Mouse (Mus musculus) hindbrain, embryonic 16.5 days (tissue): Measurements from ENCODE around the gene Pla2g15. TPM values are rescaled to one million over a fixed set of nuclear protein-coding genes. Genes with fewer than 3 reads are reported as not detected.
A peak's percentile ranks its signal among the peaks of the same experiment; 100 is the strongest.

Experiments
- ATAC-seq: fragments of 200-750 bp; cut with Nextera tagmentation; 2 replicates; pipeline ENCODE4 v1.8.0; 2017; ENCODE audit warnings: moderate TSS enrichment, moderate library complexity
- H3K27ac ChIP-seq: fragments of 300-500 bp; sonication (generic); 2 replicates; pipeline ENCODE4 v1.5.1; 2014; ENCODE audit warnings: low read depth, mild to moderate bottlenecking, control low read depth, low read length, moderate library complexity
- H3K27me3 ChIP-seq: fragments of 300-500 bp; sonication (generic); replicated peaks from 2 replicates; pipeline ENCODE4 v1.6.1; 2014; ENCODE audit warnings: low read length; ENCODE audit not compliant: control insufficient read depth, insufficient read depth
- H3K36me3 ChIP-seq: fragments of 300-500 bp; sonication (generic); 2 replicates; pipeline ENCODE4 v1.6.1; 2014; ENCODE audit warnings: mild to moderate bottlenecking, low read length, moderate library complexity, mixed read lengths; ENCODE audit not compliant: control insufficient read depth, insufficient read depth
- H3K4me1 ChIP-seq: fragments of 300-500 bp; sonication (generic); 2 replicates; pipeline ENCODE4 v1.6.1; 2014; ENCODE audit warnings: low read depth, low read length; ENCODE audit not compliant: control insufficient read depth, insufficient read depth
- H3K4me2 ChIP-seq: fragments of 300-500 bp; sonication (generic); 2 replicates; pipeline ENCODE4 v1.6.1; 2014; ENCODE audit warnings: mild to moderate bottlenecking, low read length, control low read depth, moderate library complexity
- H3K4me3 ChIP-seq: fragments of 300-500 bp; sonication (generic); 2 replicates; pipeline ENCODE4 v1.5.1; 2014; ENCODE audit warnings: mild to moderate bottlenecking, low read length, control low read depth, moderate library complexity
- H3K9ac ChIP-seq: fragments of 300-500 bp; sonication (generic); 2 replicates; pipeline ENCODE4 v1.6.1; 2014; ENCODE audit warnings: low read depth, mild to moderate bottlenecking, control low read depth, low read length, moderate library complexity
- H3K9me3 ChIP-seq: fragments of 300-500 bp; sonication (generic); 2 replicates; pipeline ENCODE4 v1.6.1; 2014; ENCODE audit warnings: mild to moderate bottlenecking, low read length, moderate library complexity; ENCODE audit not compliant: control insufficient read depth
- WGBS: fragments of 180-500 bp; shearing (Covaris S2); extraction: QIAGEN DNeasy Blood & Tissue Kit; methylation state at CpG from one replicate; pipeline ENCODE4 v1.1.7; 2014; 5-methylcytosine and 5-hydroxymethylcytosine counted together
- polyA plus RNA-seq: library from polyadenylated mRNA; unstranded; fragments of >200 nt; fragmentation: Nextera tagmentation; extraction: Ambion mirVana; gene quantifications from 2 replicates; pipeline ENCODE4 v1.2.1, GENCODE M21; 2015

The Pla2g15 gene
- polyA plus RNA-seq, 1 experiment from 2014 or later: 23.5 TPM

GRCm38 (mm10) chr8:106152876-106153275 lies 2.7 kb downstream of the Pla2g15 start:
- Histone ChIP-seq H3K27ac (no peak overlapping the region), H3K36me3 (no peaks in the 10 kb centered on the region), H3K4me2 (no peak overlapping the region), H3K27me3 (no peaks in the 10 kb centered on the region), H3K4me1 (peaks cover 7% of the 10 kb centered on the region), H3K4me3 (no peak overlapping the region), H3K9me3 (no peaks in the 10 kb centered on the region), H3K9ac (no peak overlapping the region)
- ATAC-seq: no peak
- WGBS: 85% methylated on average over 4 of the region's 4 CpGs

- H3K27me3 ChIP-seq: no peaks in the 10 kb centered on the region
- 97% methylated on average over 1 of the region's 1 CpGs for WGBS
- H3K4me3 ChIP-seq: no peak overlapping the region
- no peaks in the 10 kb centered on the region for H3K9me3 ChIP-seq
- H3K4me2 ChIP-seq: no peak overlapping the region
- no peaks in the 10 kb centered on the region for H3K4me1 ChIP-seq
- peaks cover 14% of the 10 kb centered on the region for H3K36me3 ChIP-seq
- no peak overlapping the region for H3K27ac ChIP-seq
- no peak for ATAC-seq
- no peak overlapping the region for H3K9ac ChIP-seq
Observed at GRCm38 (mm10) chr8:106157419-106157818, 7.2 kb downstream of the Pla2g15 start.

GRCm38 (mm10) chr8:106158381-106158780 lies 8.2 kb downstream of the Pla2g15 start:
- H3K9me3 ChIP-seq: no peaks in the 10 kb centered on the region
- H3K27ac ChIP-seq: no peak overlapping the region
- H3K9ac ChIP-seq: no peak overlapping the region
- WGBS: 89% methylated on average over 10 of the region's 10 CpGs
- ATAC-seq: no peak
- H3K27me3 ChIP-seq: no peaks in the 10 kb centered on the region
- peaks cover 18% of the 10 kb centered on the region for H3K36me3 ChIP-seq
- H3K4me3 ChIP-seq: no peak overlapping the region
- H3K4me1 ChIP-seq: no peaks in the 10 kb centered on the region
- no peak overlapping the region for H3K4me2 ChIP-seq

- 90% methylated on average over 6 of the region's 6 CpGs for WGBS
- Histone ChIP-seq H3K9ac (no peak overlapping the region), H3K27ac (no peak overlapping the region), H3K4me3 (no peak overlapping the region), H3K4me1 (no peaks in the 10 kb centered on the region), H3K4me2 (no peak overlapping the region), H3K27me3 (no peaks in the 10 kb centered on the region), H3K9me3 (no peaks in the 10 kb centered on the region), H3K36me3 (peaks cover 25% of the 10 kb centered on the region)
- ATAC-seq: no peak
Observed at GRCm38 (mm10) chr8:106159876-106160275, 9.7 kb downstream of the Pla2g15 start.

GRCm38 (mm10) chr8:106163251-106163650 lies 13.1 kb downstream of the Pla2g15 start:
- Histone ChIP-seq H3K4me3 (no peak overlapping the region), H3K9ac (no peak overlapping the region), H3K9me3 (no peaks in the 10 kb centered on the region), H3K27ac (no peak overlapping the region), H3K4me1 (peaks cover 5% of the 10 kb centered on the region; the same call in 1 of the 2 replicates), H3K27me3 (no peaks in the 10 kb centered on the region), H3K4me2 (no peak overlapping the region), H3K36me3 (peaks cover 25% of the 10 kb centered on the region)
- ATAC-seq: no peak
- 92% methylated on average over 9 of the region's 9 CpGs for WGBS

GRCm38 (mm10) chr8:106165460-106165859 lies 15.3 kb downstream of the Pla2g15 start:
- Histone ChIP-seq H3K27me3 (no peaks in the 10 kb centered on the region), H3K9ac (no peak overlapping the region), H3K4me2 (no peak overlapping the region), H3K4me1 (peaks cover 15% of the 10 kb centered on the region), H3K9me3 (no peaks in the 10 kb centered on the region), H3K27ac (no peak overlapping the region), H3K36me3 (peaks cover 25% of the 10 kb centered on the region), H3K4me3 (no peak overlapping the region)
- ATAC-seq: no peak
- 48% methylated on average over 4 of the region's 4 CpGs for WGBS

GRCm38 (mm10) chr8:106168356-106169016 lies 18.3 kb downstream of the Pla2g15 start, which contains the start of gene Slc7a6:
Gene Slc7a6 (plus strand): TSS chr8:106168857.
- Histone ChIP-seq H3K27me3 (no peaks in the 10 kb centered on the region), H3K4me2 (peak within 1 kb of the TSS; percentile 98), H3K9me3 (no peaks in the 10 kb centered on the region), H3K4me3 (peak within 1 kb of the TSS; percentile 87), H3K27ac (peak within 1 kb of the TSS; percentile 90), H3K4me1 (peaks cover 15% of the 10 kb centered on the region), H3K36me3 (peaks cover 7% of the 10 kb centered on the region), H3K9ac (peak within 1 kb of the TSS; percentile 91)
- under 1% methylated on average over 44 of the region's 59 CpGs for WGBS
- ATAC-seq: peak; percentile 91

- peak; percentile 88 for ATAC-seq
- Histone ChIP-seq H3K36me3 (no peaks in the 10 kb centered on the region), H3K4me1 (peaks cover 15% of the 10 kb centered on the region), H3K27ac (peak overlapping the region; percentile 90), H3K9me3 (no peaks in the 10 kb centered on the region), H3K4me2 (peak overlapping the region; percentile 98), H3K4me3 (peak overlapping the region; percentile 87), H3K9ac (peak overlapping the region; percentile 91), H3K27me3 (no peaks in the 10 kb centered on the region)
- 2% methylated on average over 53 of the region's 54 CpGs for WGBS
Observed at GRCm38 (mm10) chr8:106169017-106169933, 19.1 kb downstream of the Pla2g15 start.

- Histone ChIP-seq H3K4me3 (peak overlapping the region; percentile 87), H3K4me1 (peaks cover 15% of the 10 kb centered on the region), H3K27me3 (no peaks in the 10 kb centered on the region), H3K9ac (peak overlapping the region; percentile 91), H3K27ac (no peak overlapping the region), H3K9me3 (no peaks in the 10 kb centered on the region), H3K4me2 (peak overlapping the region; percentile 98), H3K36me3 (no peaks in the 10 kb centered on the region)
- WGBS: 29% methylated on average over 6 of the region's 6 CpGs
- ATAC-seq: no peak
Observed at GRCm38 (mm10) chr8:106169934-106170480, 19.8 kb downstream of the Pla2g15 start.
